ENCODE assay signal across 15 mouse cellular contexts in the genomic region with DNA sequence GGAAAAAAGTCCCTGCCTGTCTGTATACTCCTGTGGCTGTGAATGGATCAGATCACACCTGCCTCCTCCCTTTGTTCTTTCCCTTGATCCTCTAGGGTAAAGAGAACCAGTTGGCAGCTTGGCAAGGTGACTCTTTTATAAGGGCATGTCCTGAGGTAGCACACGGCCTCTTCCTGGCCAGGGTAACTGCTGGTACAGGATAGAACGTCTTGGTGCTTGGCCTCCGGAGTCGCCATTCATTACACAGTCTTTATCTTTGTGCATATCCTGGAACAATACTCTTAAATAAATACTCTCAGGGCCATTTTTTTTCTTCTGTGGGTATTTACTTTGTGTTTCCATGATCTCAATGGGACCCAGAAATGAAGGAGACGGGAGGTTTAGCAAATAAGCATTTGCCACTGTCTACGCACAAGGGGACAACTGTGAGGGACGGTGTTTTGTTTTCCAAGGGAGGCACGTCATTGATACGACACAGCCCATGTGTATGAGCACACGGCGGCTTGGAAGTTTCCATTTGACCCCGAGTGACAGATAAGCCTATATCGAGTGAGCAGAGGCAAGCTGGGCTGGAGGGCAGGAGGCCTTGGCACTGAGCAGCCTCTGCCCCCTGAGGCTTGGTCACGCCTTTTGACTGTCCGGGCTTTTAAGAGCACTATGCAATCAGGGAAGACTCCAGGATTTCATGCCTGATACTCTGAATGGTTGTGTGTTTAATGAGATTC.
DNase-seq lines count a peak whose midpoint lies in the region; ATAC-seq and TF ChIP-seq lines count a peak whose summit lies in the region.
"Had no signal": no experiment of that assay in that cellular context is flagged by ENCODE, and none has a peak within 500 bp of the region (broad histone marks: within the 10 kb centered on the region; RNA-seq: fewer than 3 reads in every experiment).

No protein-coding gene starts in this region.

- TF ChIP-seq POLR2A in spleen, adult 2 months (IDR thresholded peaks at IDR 0.05; ENCODE audit: low read depth, low read length): no peak

- no peak overlapping the region for H3K4me2 ChIP-seq in hindbrain, embryonic 11.5 days (replicated peaks; ENCODE audit: low read depth, low read length)
- no peak overlapping the region for H3K4me2 ChIP-seq in hindbrain, postnatal 0 days (ENCODE audit: low read depth, low read length)
- H3K4me2 ChIP-seq: forebrain, embryonic 13.5 days; limb, embryonic 15.5 days; lung, embryonic 14.5 days had no signal

- no peak for TF ChIP-seq CTCF in hindbrain, postnatal 0 days (IDR thresholded peaks at IDR 0.05; ENCODE audit: low read depth)
- TF ChIP-seq CTCF in spleen, adult 2 months (IDR thresholded peaks at IDR 0.05; ENCODE audit: extremely low read depth, insufficient read depth, insufficient read length, insufficient replicate concordance): no peak

- peak; percentile 23 for DNase-seq in adrenal gland, postnatal 10 days
- no peak for DNase-seq in adrenal gland, postnatal 4 days (ENCODE audit: low spot score in 2 of 2)
- no peak for DNase-seq in hindbrain, embryonic 11.5 days (ENCODE audit: low spot score)
- DNase-seq in hindbrain, postnatal 0 days (ENCODE audit: low spot score): no peak
- DNase-seq in spleen, adult 2 months (ENCODE audit: low read depth in 1 of 2, low spot score in 2 of 2): no peak
- no peak for DNase-seq in spleen, postnatal 36 days (ENCODE audit: low spot score in 2 of 2)
- DNase-seq in right cerebral cortex, adult 2 months (ENCODE audit: low spot score in 2 of 2): no peak
- no peak for DNase-seq in ovary, postnatal 10 days (ENCODE audit: low spot score)
- DNase-seq: cerebellum, postnatal 14 days; lung, embryonic 14.5 days; spleen, adult 18-20 months; thymus, postnatal 36 days had no signal

- no peaks in the 10 kb centered on the region for H3K36me3 ChIP-seq in hindbrain, embryonic 11.5 days (ENCODE audit: control insufficient read depth, insufficient read depth, low read length)
- no peaks in the 10 kb centered on the region for H3K36me3 ChIP-seq in hindbrain, postnatal 0 days (ENCODE audit: insufficient read depth, low read length)
- H3K36me3 ChIP-seq in spleen, adult 2 months (ENCODE audit: control insufficient read depth, insufficient read depth, low read length): no peaks in the 10 kb centered on the region
- H3K36me3 ChIP-seq: limb, embryonic 15.5 days had no signal

- no peaks in the 10 kb centered on the region for H3K27me3 ChIP-seq in hindbrain, embryonic 11.5 days (ENCODE audit: control insufficient read depth, insufficient read depth, low read length)
- H3K27me3 ChIP-seq in hindbrain, postnatal 0 days (ENCODE audit: insufficient read depth, low read length): no peaks in the 10 kb centered on the region
- no peaks in the 10 kb centered on the region for H3K27me3 ChIP-seq in spleen, adult 2 months (ENCODE audit: control insufficient read depth, insufficient read depth, low read length)
- H3K27me3 ChIP-seq: limb, embryonic 15.5 days had no signal

- 0 out of 2 replicates have a peak, but pooled peaks have one; percentile 14 for ATAC-seq in hindbrain, embryonic 11.5 days (ENCODE audit: low FRiP score)
- no peak for ATAC-seq in hindbrain, postnatal 0 days
- ATAC-seq: forebrain, embryonic 13.5 days had no signal

- H3K4me1 ChIP-seq in hindbrain, embryonic 11.5 days (replicated peaks; ENCODE audit: control insufficient read depth, insufficient read depth, low read length): no peaks in the 10 kb centered on the region
- no peaks in the 10 kb centered on the region for H3K4me1 ChIP-seq in hindbrain, postnatal 0 days (ENCODE audit: insufficient read depth, low read length)
- peaks cover 14% of the 10 kb centered on the region; the same call in 1 of the 2 replicates for H3K4me1 ChIP-seq in spleen, adult 2 months (ENCODE audit: control insufficient read depth, insufficient read depth, insufficient read length)
- H3K4me1 ChIP-seq: limb, embryonic 15.5 days had no signal

- H3K4me3 ChIP-seq in hindbrain, embryonic 11.5 days (ENCODE audit: low read depth, low read length): no peak overlapping the region
- H3K4me3 ChIP-seq in hindbrain, postnatal 0 days (ENCODE audit: low read length): no peak overlapping the region
- no peak overlapping the region for H3K4me3 ChIP-seq in spleen, adult 2 months (ENCODE audit: extremely low read depth, insufficient read depth, insufficient read length)
- H3K4me3 ChIP-seq: forebrain, embryonic 13.5 days; limb, embryonic 15.5 days; myocyte had no signal

- H3K9me3 ChIP-seq in hindbrain, embryonic 11.5 days (ENCODE audit: control insufficient read depth, low read length): no peaks in the 10 kb centered on the region
- no peaks in the 10 kb centered on the region for H3K9me3 ChIP-seq in hindbrain, postnatal 0 days (ENCODE audit: low read length)
- H3K9me3 ChIP-seq: forebrain, embryonic 13.5 days; limb, embryonic 15.5 days had no signal

- no peak overlapping the region for H3K9ac ChIP-seq in hindbrain, embryonic 11.5 days (ENCODE audit: low read depth, low read length)
- H3K9ac ChIP-seq in hindbrain, postnatal 0 days (replicated peaks; ENCODE audit: low read length): no peak overlapping the region
- H3K9ac ChIP-seq: forebrain, embryonic 13.5 days; limb, embryonic 15.5 days; lung, embryonic 14.5 days had no signal

- no peak overlapping the region for H3K27ac ChIP-seq in hindbrain, embryonic 11.5 days (ENCODE audit: low read depth, low read length)
- H3K27ac ChIP-seq in hindbrain, postnatal 0 days: no peak overlapping the region
- H3K27ac ChIP-seq in spleen, adult 2 months (ENCODE audit: insufficient read depth, low read length): 0 out of 2 replicates have a peak overlapping the region, but pooled peaks have one; percentile 19
- H3K27ac ChIP-seq: forebrain, embryonic 13.5 days; limb, embryonic 15.5 days had no signal

- 40% methylated on average over 15 of the region's 15 CpGs for WGBS in hindbrain, embryonic 11.5 days
- WGBS in hindbrain, postnatal 0 days: 38% methylated on average over 15 of the region's 15 CpGs
- 87% methylated on average over 15 of the region's 15 CpGs for WGBS in spleen, adult 2 months
